Mouse (Mus musculus): Measurements from ENCODE around the gene Gm11096.

Gm11096 gene

DNA sequence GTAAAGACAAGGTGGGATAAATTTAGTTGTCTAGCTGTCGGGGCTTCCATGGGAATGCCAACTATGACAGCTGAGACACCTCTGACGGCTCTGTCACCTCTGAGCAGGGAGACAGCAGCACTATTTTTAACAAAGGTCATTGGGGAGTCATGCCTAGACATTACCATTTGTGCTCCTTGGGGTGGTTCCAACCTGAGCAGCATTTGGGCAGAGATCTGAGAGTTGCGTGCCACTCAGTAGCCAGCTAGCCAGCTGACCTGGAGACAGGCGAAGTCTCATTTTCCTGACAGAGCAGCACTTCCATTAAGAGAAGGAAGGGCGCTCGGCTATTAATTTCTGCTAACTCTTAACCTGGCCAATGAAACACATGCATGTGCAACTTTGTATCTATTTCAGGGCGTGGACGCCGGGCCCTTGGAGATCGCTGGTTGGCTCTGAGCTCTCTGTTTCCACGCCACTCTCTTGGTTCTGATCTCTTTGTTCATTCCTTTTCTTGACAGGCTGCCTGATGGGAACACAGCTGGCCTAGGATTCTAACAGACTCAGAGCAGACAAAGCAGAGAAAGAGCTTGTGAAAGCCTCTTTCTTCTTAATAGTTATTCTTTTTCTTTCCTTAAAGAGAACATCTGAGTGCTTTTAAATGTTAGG lies 40.4 kb downstream of the Gm11096 start:
- DNase-seq = peak; percentile 43

- no peak for DNase-seq
Measured at GRCm38 (mm10) chr17:81486388-81486787, 44.8 kb downstream of the Gm11096 start.
